Mouse (Mus musculus) ES-Bruce4 (cell line): ENCODE measurements around the gene Satb2. TPM values are rescaled to one million over a fixed set of nuclear protein-coding genes. Genes with fewer than 3 reads are reported as not detected.

Experiments used
- H3K27ac ChIP-seq: 2 replicates; pipeline ENCODE4 v1.5.1; 2012; ENCODE audit warnings: low read length, inconsistent platforms; ENCODE audit not compliant: insufficient read depth
- H3K27me3 ChIP-seq: 2 replicates; pipeline ENCODE4 v1.6.1; 2012; ENCODE audit warnings: mild to moderate bottlenecking, low read length, inconsistent platforms; ENCODE audit not compliant: control insufficient read depth, poor library complexity, insufficient read depth, severe bottlenecking
- H3K36me3 ChIP-seq: 2 replicates; pipeline ENCODE4 v1.6.1; 2012; ENCODE audit warnings: inconsistent platforms, mild to moderate bottlenecking, low read length, moderate library complexity; ENCODE audit not compliant: control insufficient read depth, poor library complexity, insufficient read depth, severe bottlenecking
- H3K4me1 ChIP-seq: one replicate; pipeline ENCODE4 v1.8.1; 2011; ENCODE audit warnings: low read length; ENCODE audit not compliant: control insufficient read depth, insufficient read depth
- H3K4me3 ChIP-seq: 2 replicates; pipeline ENCODE4 v1.5.1; 2011; ENCODE audit warnings: low read depth, mild to moderate bottlenecking, low read length
- H3K9ac ChIP-seq: 2 replicates; pipeline ENCODE4 v1.6.1; 2012; ENCODE audit warnings: low read depth, mild to moderate bottlenecking, inconsistent platforms; ENCODE audit not compliant: poor library complexity, severe bottlenecking
- H3K9me3 ChIP-seq: replicated peaks from 2 replicates; pipeline ENCODE4 v1.6.1; 2012; ENCODE audit warnings: mild to moderate bottlenecking, low read length, inconsistent platforms; ENCODE audit not compliant: control insufficient read depth, poor library complexity, insufficient read depth, severe bottlenecking
- CTCF ChIP-seq: IDR thresholded peaks from one replicate; pipeline ENCODE4 v1.8.1; 2011; ENCODE audit warnings: low read depth, low read length
- EP300 ChIP-seq: IDR thresholded peaks from 2 replicates; pipeline ENCODE4 v1.6.1; 2011; ENCODE audit warnings: low read depth, low read length; ENCODE audit not compliant: insufficient read depth
- POLR2A ChIP-seq: IDR thresholded peaks from one replicate; pipeline ENCODE4 v1.8.1; 2011; ENCODE audit warnings: low read length; ENCODE audit not compliant: insufficient read depth
- polyA plus RNA-seq: library from polyadenylated mRNA; stranded (reverse); fragments of >200 nt; gene quantifications from 2 replicates; pipeline ENCODE4 v1.2.4, GENCODE M21; 2011; ENCODE audit warnings: low read depth; ENCODE audit not compliant: missing spikeins, insufficient read depth, insufficient read length

The Satb2 gene
- polyA plus RNA-seq, 1 experiment: 5.2 TPM

DNA sequence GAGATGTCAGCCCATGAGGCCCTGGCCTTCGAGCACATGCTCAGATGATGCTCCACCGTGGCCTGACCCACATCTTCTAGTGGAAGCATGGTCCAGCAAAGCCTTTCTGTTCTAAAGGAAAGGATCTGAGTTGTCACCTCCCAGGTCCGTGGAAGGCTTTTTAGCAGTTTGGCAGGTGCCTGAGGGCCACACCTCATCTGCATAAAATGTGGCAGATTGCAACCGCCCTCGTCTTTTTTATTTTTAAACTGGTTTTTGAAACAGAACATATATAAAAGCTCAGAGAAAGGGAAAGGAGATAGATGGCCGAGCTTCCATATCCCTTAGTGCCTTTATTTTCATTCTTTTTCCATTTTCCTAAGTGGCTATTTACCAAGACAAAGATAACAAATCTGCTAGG, 64.2 kb downstream of the Satb2 start:
- no peaks in the 10 kb centered on the region for H3K4me1 ChIP-seq
- no peaks in the 10 kb centered on the region for H3K27me3 ChIP-seq
- no peak overlapping the region for H3K4me3 ChIP-seq
- H3K27ac ChIP-seq: no peak overlapping the region
- H3K36me3 ChIP-seq: no peaks in the 10 kb centered on the region
- no peak overlapping the region for H3K9ac ChIP-seq
- H3K9me3 ChIP-seq: no peaks in the 10 kb centered on the region
- TF ChIP-seq CTCF: no peak

GRCm38 (mm10) chr1:56900706-56901287, 77.7 kb downstream of the Satb2 start:
- TF ChIP-seq CTCF: no peak
- TF ChIP-seq POLR2A: no peak
- no peak for TF ChIP-seq EP300
- Histone ChIP-seq H3K9me3 (no peaks in the 10 kb centered on the region), H3K9ac (no peak overlapping the region), H3K27ac (no peak overlapping the region), H3K36me3 (no peaks in the 10 kb centered on the region), H3K4me1 (no peaks in the 10 kb centered on the region), H3K27me3 (no peaks in the 10 kb centered on the region), H3K4me3 (no peak overlapping the region)

GRCm38 (mm10) chr1:56900187-56900586, 78.3 kb downstream of the Satb2 start:
- Histone ChIP-seq H3K27me3 (no peaks in the 10 kb centered on the region), H3K4me3 (no peak overlapping the region), H3K9ac (no peak overlapping the region), H3K27ac (no peak overlapping the region), H3K4me1 (no peaks in the 10 kb centered on the region), H3K9me3 (no peaks in the 10 kb centered on the region), H3K36me3 (no peaks in the 10 kb centered on the region)
- TF ChIP-seq EP300 (no peak), CTCF (no peak), POLR2A (no peak)

DNA sequence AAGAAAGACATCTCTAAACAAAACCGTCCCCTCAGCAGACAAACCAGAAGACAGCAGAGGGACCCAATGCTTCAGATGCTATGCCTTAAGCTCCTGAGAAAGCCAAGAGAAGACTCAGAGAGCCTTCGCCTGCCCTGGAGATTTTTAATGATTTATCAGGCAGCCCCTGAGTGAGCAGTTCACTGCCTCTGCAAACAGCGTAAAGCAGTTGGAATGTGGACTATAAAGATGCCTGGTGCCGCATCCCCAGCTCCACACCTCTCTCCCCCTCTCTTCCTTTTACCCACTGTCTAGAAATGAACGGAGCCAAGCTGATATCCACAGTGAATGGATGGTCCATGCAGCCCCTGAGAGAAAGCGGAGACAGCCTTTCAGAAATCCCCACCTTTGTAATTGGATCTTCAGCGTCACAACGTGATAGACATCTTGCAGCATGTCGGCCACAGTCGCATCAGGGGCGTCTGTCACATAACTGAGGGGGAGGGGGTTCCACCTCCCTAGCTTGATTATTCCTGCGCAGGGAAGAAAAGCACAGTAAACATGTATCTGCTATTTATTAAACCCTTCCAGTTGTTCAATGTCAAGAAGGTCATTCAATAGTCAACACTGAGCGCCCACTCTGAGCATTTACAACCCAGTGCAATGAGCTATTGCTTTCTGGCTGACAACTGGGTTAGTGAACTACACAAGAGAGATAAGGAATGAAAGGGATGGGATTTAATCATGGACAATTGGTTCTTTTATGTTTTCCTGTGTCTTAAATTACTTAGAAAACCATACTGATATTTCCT, 79.6 kb downstream of the Satb2 start:
- H3K27ac ChIP-seq: no peak overlapping the region
- no peak overlapping the region for H3K9ac ChIP-seq
- TF ChIP-seq EP300 (no peak), POLR2A (no peak), CTCF (no peak)
- H3K9me3 ChIP-seq: no peaks in the 10 kb centered on the region
- no peaks in the 10 kb centered on the region for H3K27me3 ChIP-seq
- H3K4me3 ChIP-seq: no peak overlapping the region
- H3K4me1 ChIP-seq: no peaks in the 10 kb centered on the region
- no peaks in the 10 kb centered on the region for H3K36me3 ChIP-seq

DNA sequence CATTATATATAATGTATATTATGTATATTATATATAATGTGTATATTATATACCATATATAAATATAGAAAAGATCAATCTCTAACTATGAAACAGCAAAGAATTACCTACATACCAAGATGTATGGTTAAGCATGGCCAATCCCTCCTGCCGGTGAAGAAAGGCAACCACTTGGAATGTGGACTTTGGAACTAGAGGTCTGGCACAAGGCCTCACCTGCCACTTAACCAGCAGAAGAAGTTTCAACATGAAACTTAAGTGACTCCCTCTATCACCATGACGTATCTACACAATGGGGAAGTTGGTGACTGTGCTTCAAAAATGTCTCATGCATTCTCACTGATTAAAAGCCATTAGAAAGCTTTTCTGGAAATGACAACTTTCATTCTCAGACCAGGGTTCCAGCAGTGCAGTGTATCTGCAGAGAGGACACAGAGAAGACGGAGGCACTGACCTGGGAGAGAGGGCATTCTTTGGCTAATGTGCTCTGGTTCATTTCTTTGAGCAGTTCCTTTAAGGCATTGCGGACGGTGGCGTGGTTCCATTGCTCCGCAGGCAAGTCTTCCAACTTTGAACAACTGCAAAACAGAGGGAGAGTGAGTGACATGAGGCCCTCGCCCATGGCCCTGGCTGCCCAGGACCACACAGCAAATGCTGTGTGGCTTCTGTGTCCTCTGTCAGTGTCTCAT, 80.8 kb downstream of the Satb2 start:
- Histone ChIP-seq H3K36me3 (no peaks in the 10 kb centered on the region), H3K27me3 (no peaks in the 10 kb centered on the region), H3K9me3 (no peaks in the 10 kb centered on the region), H3K4me1 (no peaks in the 10 kb centered on the region), H3K9ac (no peak overlapping the region), H3K4me3 (no peak overlapping the region), H3K27ac (no peak overlapping the region)
- TF ChIP-seq POLR2A: no peak

GRCm38 (mm10) chr1:56896670-56897069, 81.8 kb downstream of the Satb2 start:
- TF ChIP-seq EP300 (no peak), POLR2A (no peak), CTCF (no peak)
- H3K27ac ChIP-seq: no peak overlapping the region
- no peaks in the 10 kb centered on the region for H3K36me3 ChIP-seq
- no peaks in the 10 kb centered on the region for H3K27me3 ChIP-seq
- no peaks in the 10 kb centered on the region for H3K9me3 ChIP-seq
- H3K9ac ChIP-seq: no peak overlapping the region
- no peak overlapping the region for H3K4me3 ChIP-seq
- no peaks in the 10 kb centered on the region for H3K4me1 ChIP-seq
